Mouse (Mus musculus): ENCODE data around the gene Kcnq1. TPM values are rescaled to one million over a fixed set of nuclear protein-coding genes. Genes with fewer than 3 reads are reported as not detected.

Gene Kcnq1
- polyA plus RNA-seq, 1 experiment: not detected

- Histone ChIP-seq H3K36me3 (replicated peaks; ENCODE audit: low read length) (no peaks in the 10 kb centered on the region), H3K9me3 (no peaks in the 10 kb centered on the region), H3K4me1 (no peaks in the 10 kb centered on the region), H3K4me3 (replicated peaks) (no peak overlapping the region), H3K27me3 (replicated peaks) (peaks cover 4% of the 10 kb centered on the region)
- no peak for TF ChIP-seq FLI1 (IDR thresholded peaks at IDR 0.05; ENCODE audit: low read length)
These were observed 100.9 kb downstream of the Kcnq1 start for GRCm38 (mm10) chr7:143207044-143207443.

GRCm38 (mm10) chr7:143210796-143211195 is 104.6 kb downstream of the Kcnq1 start:
- TF ChIP-seq FLI1 (IDR thresholded peaks at IDR 0.05; ENCODE audit: low read length) (no peak), GATA1 (IDR thresholded peaks at IDR 0.05; ENCODE audit: borderline replicate concordance, low read length) (no peak)

GRCm38 (mm10) chr7:143251206-143251605 is 145.0 kb downstream of the Kcnq1 start:
- TF ChIP-seq GATA1 (IDR thresholded peaks at IDR 0.05; ENCODE audit: borderline replicate concordance, low read length) (no peak), FLI1 (IDR thresholded peaks at IDR 0.05; ENCODE audit: low read length) (no peak)
- H3K4me3 ChIP-seq (replicated peaks): no peak overlapping the region
- H3K9me3 ChIP-seq: peaks cover 41% of the 10 kb centered on the region
- H3K4me1 ChIP-seq: no peaks in the 10 kb centered on the region
- peaks cover 80% of the 10 kb centered on the region for H3K36me3 ChIP-seq (replicated peaks; ENCODE audit: low read length)
- peaks cover 3% of the 10 kb centered on the region for H3K27me3 ChIP-seq (replicated peaks)

More at GRCm38 (mm10) chr7:143210796-143211195, 104.6 kb downstream of the Kcnq1 start:
- Histone ChIP-seq H3K27me3 (replicated peaks) (peaks cover 4% of the 10 kb centered on the region), H3K4me1 (no peaks in the 10 kb centered on the region), H3K4me3 (replicated peaks) (no peak overlapping the region), H3K9me3 (0 out of 2 replicates have a peak, but pooled peaks cover 1% of the 10 kb centered on the region), H3K36me3 (replicated peaks; ENCODE audit: low read length) (no peaks in the 10 kb centered on the region)

GRCm38 (mm10) chr7:143253126-143253871 is 147.1 kb downstream of the Kcnq1 start:
- H3K36me3 ChIP-seq (replicated peaks; ENCODE audit: low read length): peaks cover 80% of the 10 kb centered on the region
- peaks cover 3% of the 10 kb centered on the region for H3K27me3 ChIP-seq (replicated peaks)
- peaks cover 41% of the 10 kb centered on the region for H3K9me3 ChIP-seq
- TF ChIP-seq GATA1 (IDR thresholded peaks at IDR 0.05; ENCODE audit: borderline replicate concordance, low read length) (no peak), FLI1 (IDR thresholded peaks at IDR 0.05; ENCODE audit: low read length) (no peak)
- H3K4me3 ChIP-seq (replicated peaks): no peak overlapping the region
- H3K4me1 ChIP-seq: no peaks in the 10 kb centered on the region

- peaks cover 76% of the 10 kb centered on the region for H3K36me3 ChIP-seq (replicated peaks; ENCODE audit: low read length)
- no peaks in the 10 kb centered on the region for H3K4me1 ChIP-seq
- H3K4me3 ChIP-seq (replicated peaks): no peak overlapping the region
- H3K27me3 ChIP-seq (replicated peaks): peaks cover 3% of the 10 kb centered on the region
- peaks cover 36% of the 10 kb centered on the region for H3K9me3 ChIP-seq
- TF ChIP-seq GATA1 (IDR thresholded peaks at IDR 0.05; ENCODE audit: borderline replicate concordance, low read length) (no peak), FLI1 (IDR thresholded peaks at IDR 0.05; ENCODE audit: low read length) (no peak)
These were observed 148.7 kb downstream of the Kcnq1 start for GRCm38 (mm10) chr7:143254901-143255300.

GRCm38 (mm10) chr7:143261246-143261645 is 155.1 kb downstream of the Kcnq1 start:
- no peak for TF ChIP-seq FLI1 (IDR thresholded peaks at IDR 0.05; ENCODE audit: low read length)
- TF ChIP-seq GATA1 (IDR thresholded peaks at IDR 0.05; ENCODE audit: borderline replicate concordance, low read length): no peak
- peaks cover 4% of the 10 kb centered on the region for H3K4me1 ChIP-seq

GRCm38 (mm10) chr7:143263557-143263956 is 157.4 kb downstream of the Kcnq1 start:
- Histone ChIP-seq H3K4me1 (peaks cover 15% of the 10 kb centered on the region), H3K36me3 (replicated peaks; ENCODE audit: low read length) (peaks cover 56% of the 10 kb centered on the region), H3K9me3 (no peaks in the 10 kb centered on the region), H3K27me3 (replicated peaks) (no peaks in the 10 kb centered on the region), H3K4me3 (replicated peaks) (no peak overlapping the region)
- TF ChIP-seq GATA1 (IDR thresholded peaks at IDR 0.05; ENCODE audit: borderline replicate concordance, low read length): no peak
- no peak for TF ChIP-seq FLI1 (IDR thresholded peaks at IDR 0.05; ENCODE audit: low read length)

More at GRCm38 (mm10) chr7:143261246-143261645, 155.1 kb downstream of the Kcnq1 start:
- Histone ChIP-seq H3K36me3 (replicated peaks; ENCODE audit: low read length) (peaks cover 61% of the 10 kb centered on the region), H3K27me3 (replicated peaks) (no peaks in the 10 kb centered on the region), H3K4me3 (replicated peaks) (no peak overlapping the region), H3K9me3 (no peaks in the 10 kb centered on the region)

GRCm38 (mm10) chr7:143263966-143264365 is 157.8 kb downstream of the Kcnq1 start:
- Histone ChIP-seq H3K4me3 (replicated peaks) (no peak overlapping the region), H3K4me1 (peaks cover 19% of the 10 kb centered on the region), H3K9me3 (no peaks in the 10 kb centered on the region), H3K36me3 (replicated peaks; ENCODE audit: low read length) (peaks cover 55% of the 10 kb centered on the region), H3K27me3 (replicated peaks) (no peaks in the 10 kb centered on the region)
- TF ChIP-seq FLI1 (IDR thresholded peaks at IDR 0.05; ENCODE audit: low read length) (no peak), GATA1 (IDR thresholded peaks at IDR 0.05; ENCODE audit: borderline replicate concordance, low read length) (no peak)

- Histone ChIP-seq H3K4me1 (peaks cover 26% of the 10 kb centered on the region), H3K27me3 (replicated peaks) (no peaks in the 10 kb centered on the region), H3K36me3 (replicated peaks; ENCODE audit: low read length) (peaks cover 65% of the 10 kb centered on the region), H3K9me3 (no peaks in the 10 kb centered on the region), H3K4me3 (replicated peaks) (no peak overlapping the region)
- TF ChIP-seq FLI1 (IDR thresholded peaks at IDR 0.05; ENCODE audit: low read length) (no peak), GATA1 (IDR thresholded peaks at IDR 0.05; ENCODE audit: borderline replicate concordance, low read length) (no peak)
These were observed 159.2 kb downstream of the Kcnq1 start for GRCm38 (mm10) chr7:143265386-143265785.

- peaks cover 26% of the 10 kb centered on the region for H3K4me1 ChIP-seq
- no peak overlapping the region for H3K4me3 ChIP-seq (replicated peaks)
- no peaks in the 10 kb centered on the region for H3K9me3 ChIP-seq
- H3K36me3 ChIP-seq (replicated peaks; ENCODE audit: low read length): peaks cover 69% of the 10 kb centered on the region
- no peak for TF ChIP-seq GATA1 (IDR thresholded peaks at IDR 0.05; ENCODE audit: borderline replicate concordance, low read length)
- TF ChIP-seq FLI1 (IDR thresholded peaks at IDR 0.05; ENCODE audit: low read length): no peak
- H3K27me3 ChIP-seq (replicated peaks): no peaks in the 10 kb centered on the region
These were observed 159.8 kb downstream of the Kcnq1 start for GRCm38 (mm10) chr7:143265829-143266438.
